Mouse (Mus musculus) spleen, adult 2 months (tissue): ENCODE measurements around the gene Pex10.

Experiments used
- CTCF ChIP-seq: fragments of 200-500 bp; IDR thresholded peaks from 2 replicates; pipeline ENCODE4 v1.5.1; 2011; ENCODE audit warnings: mild to moderate bottlenecking, inconsistent platforms; ENCODE audit not compliant: insufficient read depth, insufficient read length, insufficient replicate concordance; ENCODE audit errors: extremely low read depth
- POLR2A ChIP-seq: fragments of 200-500 bp; IDR thresholded peaks from 2 replicates; pipeline ENCODE4 v1.6.1; 2011; ENCODE audit warnings: low read depth, low read length, inconsistent platforms

DNA sequence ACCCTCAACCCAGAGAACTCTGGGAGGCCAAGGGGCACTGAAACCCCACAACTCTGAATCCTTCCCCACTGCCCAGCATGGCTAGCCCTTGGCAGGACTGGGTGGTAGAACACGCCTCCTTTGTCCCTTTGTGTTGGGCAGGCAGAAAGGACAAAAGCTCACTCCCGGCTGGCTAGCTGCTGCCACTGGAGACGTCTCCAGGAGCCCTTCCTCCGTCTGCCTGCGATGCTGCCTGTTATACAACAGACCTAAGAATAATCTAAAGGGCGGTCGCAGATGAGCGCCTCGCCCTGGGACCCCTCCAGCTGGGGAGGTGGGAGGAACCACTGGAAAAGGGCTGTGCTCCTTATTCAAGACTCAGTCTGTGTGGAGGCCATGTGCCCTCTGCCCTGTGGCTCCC lies 26.6 kb upstream of the Pex10 start:
- TF ChIP-seq CTCF (no peak), POLR2A (no peak)
